Mouse (Mus musculus): ENCODE measurements at regions not wholly inside any gene's neighbourhood (a gene's known extent, or its start where the extent isn't known, plus 50 kb on each side); places are given as distances from the start of the nearest gene placed in this dataset.

DNA sequence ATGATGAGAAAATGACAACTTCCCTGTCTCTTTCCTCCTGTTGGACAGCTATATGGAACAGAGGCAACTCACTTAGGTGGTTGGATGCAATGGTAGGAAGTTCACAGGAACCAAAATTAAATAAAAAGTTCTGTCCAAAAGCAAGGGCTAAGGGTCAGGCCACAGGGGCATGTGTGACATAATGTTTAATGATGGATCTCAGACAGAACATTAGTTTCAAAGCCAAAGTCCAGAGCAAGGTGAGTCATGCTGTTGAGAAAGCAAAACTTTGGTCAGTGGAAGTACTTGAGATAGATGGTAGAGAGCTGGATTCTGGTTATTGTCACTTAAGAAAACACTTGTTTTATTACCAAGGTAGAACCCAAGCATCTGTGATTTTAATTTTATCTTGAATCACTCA, 286.0 kb upstream of the Dpyd start:
- TF ChIP-seq CTCF (IDR thresholded peaks at IDR 0.05; ENCODE audit: low read depth) (no peak), EP300 (IDR thresholded peaks at IDR 0.05; ENCODE audit: low read depth) (no peak)

Measured in liver, postnatal 0 days (tissue).